Mouse (Mus musculus) lung, embryonic 15.5 days (tissue): Measurements from ENCODE around the gene Bbs1. TPM values are rescaled to one million over a fixed set of nuclear protein-coding genes. Genes with fewer than 3 reads are reported as not detected.
"Not testable (repeated sequence)": the region's sequence is repeated elsewhere in the genome, so short reads cannot be mapped to it uniquely, and the experiment has no call there.

Experiments used
- ATAC-seq: fragments of 200-750 bp; cut with Nextera tagmentation; 2 replicates; pipeline ENCODE4 v1.8.0; 2017; ENCODE audit warnings: moderate number of reproducible peaks, borderline replicate concordance; ENCODE audit not compliant: low FRiP score, low TSS enrichment; ENCODE audit errors: extremely low read depth
- H3K27ac ChIP-seq: fragments of 300-500 bp; sonication (generic); 2 replicates; pipeline ENCODE4 v1.5.1; 2015; ENCODE audit warnings: moderate library complexity, mild to moderate bottlenecking, inconsistent platforms
- H3K27me3 ChIP-seq: fragments of 300-500 bp; sonication (generic); 2 replicates; pipeline ENCODE4 v1.6.1; 2015; ENCODE audit warnings: inconsistent platforms
- H3K36me3 ChIP-seq: fragments of 300-500 bp; sonication (generic); 2 replicates; pipeline ENCODE4 v1.6.1; 2015; ENCODE audit warnings: inconsistent platforms
- H3K4me1 ChIP-seq: fragments of 300-500 bp; sonication (generic); 2 replicates; pipeline ENCODE4 v1.6.1; 2015; ENCODE audit warnings: inconsistent platforms
- H3K4me2 ChIP-seq: fragments of 300-500 bp; sonication (generic); 2 replicates; pipeline ENCODE4 v1.6.1; 2015; ENCODE audit warnings: inconsistent platforms, mild to moderate bottlenecking, moderate library complexity
- H3K4me3 ChIP-seq: fragments of 300-500 bp; sonication (generic); 2 replicates; pipeline ENCODE4 v1.5.1; 2015; ENCODE audit warnings: mild to moderate bottlenecking, inconsistent platforms
- H3K9ac ChIP-seq: fragments of 300-500 bp; sonication (generic); 2 replicates; pipeline ENCODE4 v1.6.1; 2015; ENCODE audit warnings: inconsistent platforms
- H3K9me3 ChIP-seq: fragments of 300-500 bp; sonication (generic); 2 replicates; pipeline ENCODE4 v1.6.1; 2016; ENCODE audit warnings: inconsistent platforms
- WGBS: fragments of 180-500 bp; shearing (Covaris S2); methylation state at CpG from one replicate; pipeline ENCODE4 v1.1.7; 2015; 5-methylcytosine and 5-hydroxymethylcytosine counted together
- polyA plus RNA-seq: library from polyadenylated mRNA; unstranded; fragments of >200 nt; fragmentation: Nextera tagmentation; extraction: Ambion mirVana; gene quantifications from 2 replicates; pipeline ENCODE4 v1.2.1, GENCODE M21; 2015

The Bbs1 gene
- polyA plus RNA-seq, 1 experiment from 2014 or later = 5.7 TPM

DNA sequence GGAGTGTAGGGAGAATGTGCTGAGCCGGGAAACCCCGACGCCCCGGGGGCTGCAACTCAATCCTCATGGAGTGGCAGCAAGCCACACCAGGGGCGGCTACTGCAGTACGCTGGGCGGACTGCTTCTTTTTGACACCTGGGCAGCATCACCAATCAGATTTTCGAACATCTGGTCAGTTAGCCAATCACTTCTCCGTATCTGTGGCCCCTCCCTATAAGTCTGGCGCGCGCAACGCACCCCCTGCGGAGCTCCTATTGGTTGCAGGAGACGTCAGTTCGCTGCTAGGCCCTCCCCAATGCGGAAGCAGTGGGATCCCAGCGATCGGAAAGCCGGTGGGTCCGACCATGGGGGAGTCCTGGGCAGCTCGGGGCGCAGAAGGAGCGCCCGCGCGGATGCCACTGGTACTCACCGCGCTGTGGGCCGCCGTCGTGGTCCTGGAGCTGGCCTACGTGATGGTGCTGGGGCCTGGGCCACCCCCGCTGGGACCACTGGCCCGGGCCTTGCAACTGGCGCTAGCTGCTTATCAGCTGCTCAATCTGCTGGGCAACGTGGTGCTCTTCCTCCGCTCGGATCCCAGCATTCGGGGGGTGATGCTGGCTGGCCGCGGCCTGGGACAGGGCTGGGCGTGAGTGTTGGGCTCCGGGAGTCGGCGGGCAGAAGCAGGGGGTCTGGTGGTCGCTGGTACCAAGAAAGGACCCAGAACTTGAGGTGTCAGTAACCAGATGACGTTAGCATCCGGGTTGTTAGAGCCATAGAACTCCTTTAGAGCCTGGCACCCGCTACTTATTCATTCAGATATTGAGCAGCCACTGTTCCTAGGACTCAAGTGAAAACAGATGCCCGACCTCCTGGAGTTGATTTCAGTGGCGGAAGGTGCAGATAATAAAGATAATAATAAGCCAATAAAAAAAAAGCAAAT, 27.8 kb downstream of the Bbs1 start, which contains the start of gene Zdhhc24:
TSS of gene Zdhhc24 (plus strand) at position 264 of the 919 bp plus-strand sequence.
- Histone ChIP-seq H3K4me3 (peak within 1 kb of the TSS; percentile 92), H3K4me2 (peak within 1 kb of the TSS; percentile 96), H3K27ac (peak within 1 kb of the TSS; percentile 69), H3K9me3 (no peaks in the 10 kb centered on the region), H3K27me3 (no peaks in the 10 kb centered on the region), H3K36me3 (no peaks in the 10 kb centered on the region), H3K4me1 (peaks cover 14% of the 10 kb centered on the region), H3K9ac (peak within 1 kb of the TSS; percentile 90)
- ATAC-seq = peak; percentile 98
- WGBS = 1% methylated on average over 52 of the region's 52 CpGs

- peak; percentile 46; the same call in 1 of the 2 replicates for ATAC-seq
- Histone ChIP-seq H3K27me3 (no peaks in the 10 kb centered on the region), H3K4me2 (peak within 1 kb of the TSS; percentile 96), H3K36me3 (no peaks in the 10 kb centered on the region), H3K4me3 (peak within 1 kb of the TSS; percentile 92), H3K4me1 (peaks cover 14% of the 10 kb centered on the region), H3K27ac (peak within 1 kb of the TSS; percentile 69), H3K9me3 (no peaks in the 10 kb centered on the region), H3K9ac (peak within 1 kb of the TSS; percentile 90)
- WGBS = 1% methylated on average over 17 of the region's 17 CpGs
Measured at GRCm38 (mm10) chr19:4877785-4878184, 28.6 kb downstream of the Bbs1 start, which contains the start of gene Actn3. TSS of gene Actn3 (minus strand) at chr19:4877909.

- no peak overlapping the region for H3K4me2 ChIP-seq
- no peak overlapping the region for H3K4me3 ChIP-seq
- no peak overlapping the region for H3K27ac ChIP-seq
- H3K9me3 ChIP-seq = no peaks in the 10 kb centered on the region
- 66% methylated on average over 3 of the region's 3 CpGs for WGBS
- H3K27me3 ChIP-seq = no peaks in the 10 kb centered on the region
- ATAC-seq = no peak
- no peak overlapping the region for H3K9ac ChIP-seq
- peaks cover 14% of the 10 kb centered on the region for H3K4me1 ChIP-seq
- H3K36me3 ChIP-seq = no peaks in the 10 kb centered on the region
Measured at GRCm38 (mm10) chr19:4876755-4877154, 29.7 kb downstream of the Bbs1 start.

DNA sequence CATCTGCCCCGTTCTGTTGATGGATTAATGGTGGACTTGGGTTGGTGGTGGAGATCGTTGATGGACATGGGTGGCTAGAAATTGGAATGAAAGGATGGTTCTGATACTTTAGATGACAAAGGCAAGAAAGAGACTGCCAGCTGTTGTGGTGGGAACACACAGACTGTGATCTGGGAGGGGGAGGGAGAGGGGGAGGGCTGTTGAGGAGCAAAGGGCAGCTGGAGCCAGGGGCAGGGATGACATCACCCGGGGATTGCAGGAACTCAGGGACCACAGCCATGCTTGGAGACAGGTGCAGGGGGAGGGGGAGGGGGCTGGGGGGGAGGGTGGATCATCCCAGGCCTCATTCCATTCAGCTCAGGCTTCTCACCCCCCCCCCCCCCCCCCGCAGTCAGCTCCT, 30.2 kb downstream of the Bbs1 start:
- WGBS = 69% methylated on average over 2 of the region's 4 CpGs
- Histone ChIP-seq H3K4me1 (peaks cover 14% of the 10 kb centered on the region), H3K9ac (no peak overlapping the region), H3K27me3 (no peaks in the 10 kb centered on the region), H3K36me3 (no peaks in the 10 kb centered on the region), H3K4me3 (no peak overlapping the region), H3K27ac (no peak overlapping the region), H3K9me3 (no peaks in the 10 kb centered on the region), H3K4me2 (no peak overlapping the region)
- no peak for ATAC-seq

DNA sequence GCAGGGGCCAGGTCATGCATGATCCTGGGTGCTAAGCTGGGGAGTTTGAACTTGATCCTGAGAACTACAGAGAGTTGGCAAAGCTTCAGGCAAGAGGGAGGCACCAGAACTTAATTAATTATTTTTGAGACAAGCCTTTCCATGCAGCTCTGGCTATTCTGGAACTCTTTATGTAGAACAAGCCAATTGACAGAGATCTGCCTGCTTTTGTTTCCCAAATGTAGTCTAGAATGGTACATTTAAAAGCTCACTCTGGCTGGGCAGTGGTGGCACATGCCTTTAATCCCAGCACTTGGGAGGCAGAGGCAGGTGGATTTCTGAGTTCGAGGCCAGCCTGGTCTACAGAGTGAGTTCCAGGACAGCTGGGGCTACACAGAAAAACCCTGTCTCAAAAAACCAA, 31.8 kb downstream of the Bbs1 start:
- not testable (repeated sequence) for H3K27me3 ChIP-seq, H3K4me2 ChIP-seq, H3K27ac ChIP-seq, H3K36me3 ChIP-seq, H3K9ac ChIP-seq, H3K4me3 ChIP-seq, ATAC-seq, H3K9me3 ChIP-seq
- H3K4me1 ChIP-seq = peaks cover 14% of the 10 kb centered on the region
- WGBS = 87% methylated on average over 1 of the region's 1 CpGs

- peaks cover 15% of the 10 kb centered on the region; the same call in 1 of the 2 replicates for H3K27me3 ChIP-seq
- H3K9me3 ChIP-seq = no peaks in the 10 kb centered on the region
- WGBS = 2% methylated on average over 17 of the region's 17 CpGs
- no peak overlapping the region for H3K27ac ChIP-seq
- peak; percentile 46; the same call in 1 of the 2 replicates for ATAC-seq
- no peak overlapping the region for H3K4me3 ChIP-seq
- H3K36me3 ChIP-seq = no peaks in the 10 kb centered on the region
- H3K4me2 ChIP-seq = peak overlapping the region; percentile 28
- 0 out of 2 replicates have a peak, but pooled peaks cover 5% of the 10 kb centered on the region for H3K4me1 ChIP-seq
- no peak overlapping the region for H3K9ac ChIP-seq
Measured at GRCm38 (mm10) chr19:4865147-4865546, 41.3 kb downstream of the Bbs1 start.

DNA sequence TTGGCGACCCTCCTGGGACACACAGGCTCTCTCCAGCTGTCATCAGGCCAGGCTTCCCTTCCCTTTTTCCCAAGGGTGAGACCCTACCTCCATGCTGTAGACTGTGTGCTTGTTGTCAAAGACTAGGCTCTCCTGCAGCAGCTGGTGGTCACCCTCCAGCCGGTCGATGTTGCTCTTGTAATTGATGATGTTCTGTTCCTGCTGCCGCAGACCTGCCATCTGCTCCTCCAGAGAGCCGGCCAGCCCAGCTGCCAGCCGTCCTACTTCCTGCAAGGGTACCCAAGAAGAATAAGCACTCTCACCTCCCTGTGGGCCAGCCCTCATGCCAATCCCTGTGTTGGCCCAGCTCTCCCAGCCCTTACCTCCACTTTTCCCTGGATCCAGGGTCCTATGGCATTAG, 43.4 kb downstream of the Bbs1 start:
- no peak overlapping the region for H3K9ac ChIP-seq
- H3K9me3 ChIP-seq = no peaks in the 10 kb centered on the region
- peaks cover 15% of the 10 kb centered on the region; the same call in 1 of the 2 replicates for H3K27me3 ChIP-seq
- ATAC-seq = no peak
- no peak overlapping the region for H3K4me2 ChIP-seq
- 58% methylated on average over 6 of the region's 6 CpGs for WGBS
- no peaks in the 10 kb centered on the region for H3K36me3 ChIP-seq
- H3K4me1 ChIP-seq = 0 out of 2 replicates have a peak, but pooled peaks cover 5% of the 10 kb centered on the region
- no peak overlapping the region for H3K4me3 ChIP-seq
- H3K27ac ChIP-seq = no peak overlapping the region

DNA sequence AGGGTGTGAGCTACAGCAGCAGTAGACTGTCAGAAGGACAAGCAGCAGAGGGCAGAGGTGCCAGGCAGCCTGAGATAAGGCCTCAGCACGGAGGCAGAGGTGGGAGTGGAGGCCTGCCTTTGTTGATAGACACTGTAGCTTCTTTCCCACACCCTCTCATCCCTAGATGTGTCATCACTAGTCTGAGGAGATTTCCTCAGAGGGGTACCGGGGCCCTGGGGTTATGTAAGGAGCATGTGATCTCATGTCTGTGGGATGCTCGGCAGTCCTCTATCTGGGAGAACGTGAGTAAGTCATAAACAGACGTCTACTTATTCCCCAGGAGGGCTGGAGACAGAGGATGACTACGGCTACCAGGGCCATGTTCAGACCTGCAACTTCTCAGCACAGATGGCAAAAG, 47.3 kb downstream of the Bbs1 start:
- WGBS = 49% methylated on average over 6 of the region's 6 CpGs
- ATAC-seq = peak; percentile 21; the same call in 1 of the 2 replicates
- Histone ChIP-seq H3K9me3 (no peaks in the 10 kb centered on the region), H3K4me3 (no peak overlapping the region), H3K27me3 (peaks cover 17% of the 10 kb centered on the region; the same call in 1 of the 2 replicates), H3K4me1 (peaks cover 10% of the 10 kb centered on the region), H3K9ac (no peak overlapping the region), H3K36me3 (no peaks in the 10 kb centered on the region), H3K27ac (no peak overlapping the region), H3K4me2 (no peak overlapping the region)

- Histone ChIP-seq H3K9me3 (no peaks in the 10 kb centered on the region), H3K4me1 (peaks cover 10% of the 10 kb centered on the region), H3K9ac (no peak overlapping the region), H3K27me3 (peaks cover 23% of the 10 kb centered on the region; the same call in 1 of the 2 replicates), H3K27ac (no peak overlapping the region), H3K36me3 (no peaks in the 10 kb centered on the region), H3K4me2 (no peak overlapping the region), H3K4me3 (no peak overlapping the region)
- WGBS = 68% methylated on average over 4 of the region's 4 CpGs
- ATAC-seq = no peak
Measured at GRCm38 (mm10) chr19:4855951-4856350, 50.5 kb downstream of the Bbs1 start.

- Histone ChIP-seq H3K4me1 (peaks cover 10% of the 10 kb centered on the region), H3K4me2 (peak overlapping the region; percentile 95), H3K9ac (peak overlapping the region; percentile 52), H3K27me3 (peaks cover 23% of the 10 kb centered on the region; the same call in 1 of the 2 replicates), H3K27ac (no peak overlapping the region), H3K9me3 (no peaks in the 10 kb centered on the region), H3K4me3 (peak overlapping the region; percentile 51), H3K36me3 (no peaks in the 10 kb centered on the region)
- 3% methylated on average over 14 of the region's 14 CpGs for WGBS
- ATAC-seq = 0 out of 2 replicates have a peak, but pooled peaks have one; percentile 19
Measured at GRCm38 (mm10) chr19:4855470-4855820, 51.0 kb downstream of the Bbs1 start.

DNA sequence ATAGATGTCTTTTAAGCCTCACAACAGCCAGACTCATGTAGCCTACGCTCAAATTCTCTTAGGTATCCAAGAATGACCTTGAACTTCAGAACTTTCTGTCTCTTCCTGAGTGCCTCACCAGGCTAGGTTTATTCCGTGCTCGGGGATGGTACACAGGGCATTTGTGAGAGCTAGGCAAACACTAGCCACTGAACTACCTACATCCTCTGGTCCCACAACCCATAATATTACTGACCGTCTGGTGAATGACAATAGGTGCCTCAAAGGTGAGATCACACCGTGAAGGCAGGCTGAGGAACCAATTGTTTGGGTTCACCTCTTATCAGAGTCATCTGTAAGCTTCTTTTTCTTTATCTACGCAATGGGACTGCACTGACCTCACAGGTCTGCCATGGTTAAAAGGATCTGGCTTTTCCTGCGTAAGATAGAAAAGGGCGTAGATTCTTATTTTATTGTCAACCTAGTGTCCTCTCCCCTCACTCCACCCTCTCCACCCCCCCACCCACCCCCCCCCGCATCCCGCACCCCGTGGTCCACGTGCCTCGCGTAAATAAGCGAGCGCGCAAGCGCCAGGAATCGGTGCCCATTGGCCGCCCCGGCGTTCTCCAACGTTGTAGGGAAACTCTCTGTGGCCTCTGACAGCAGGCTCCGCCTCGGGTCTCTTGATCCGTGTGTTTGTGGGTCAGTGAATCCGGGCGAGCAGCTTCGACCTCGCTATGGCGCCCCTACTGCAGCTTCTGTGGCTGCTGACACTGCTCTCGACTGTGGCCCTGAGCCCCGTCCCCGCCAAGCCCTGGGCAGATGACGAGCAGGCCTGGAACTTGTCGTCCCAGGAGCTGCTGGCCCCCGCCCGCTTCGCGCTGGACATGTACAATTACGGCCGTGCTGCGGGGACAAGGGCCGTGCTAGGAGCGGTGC, 51.6 kb downstream of the Bbs1 start, which contains the start of gene Ctsf:
TSS of gene Ctsf (plus strand) at position 579 of the 918 bp plus-strand sequence.
- Histone ChIP-seq H3K27ac (no peak within 1 kb of the TSS), H3K9me3 (no peaks in the 10 kb centered on the region), H3K36me3 (no peaks in the 10 kb centered on the region), H3K4me1 (peaks cover 10% of the 10 kb centered on the region), H3K4me3 (peak within 1 kb of the TSS; percentile 51), H3K4me2 (peak within 1 kb of the TSS; percentile 95), H3K27me3 (peaks cover 23% of the 10 kb centered on the region; the same call in 1 of the 2 replicates), H3K9ac (peak within 1 kb of the TSS; percentile 52)
- ATAC-seq = peak; percentile 89; the same call in 1 of the 2 replicates
- 3% methylated on average over 45 of the region's 45 CpGs for WGBS
